Mouse (Mus musculus): ENCODE data around the gene Brms1l. TPM values are rescaled to one million over a fixed set of nuclear protein-coding genes. Genes with fewer than 3 reads are reported as not detected.

Brms1l gene
- polyA plus RNA-seq, 1 experiment: 28.6 TPM

DNA sequence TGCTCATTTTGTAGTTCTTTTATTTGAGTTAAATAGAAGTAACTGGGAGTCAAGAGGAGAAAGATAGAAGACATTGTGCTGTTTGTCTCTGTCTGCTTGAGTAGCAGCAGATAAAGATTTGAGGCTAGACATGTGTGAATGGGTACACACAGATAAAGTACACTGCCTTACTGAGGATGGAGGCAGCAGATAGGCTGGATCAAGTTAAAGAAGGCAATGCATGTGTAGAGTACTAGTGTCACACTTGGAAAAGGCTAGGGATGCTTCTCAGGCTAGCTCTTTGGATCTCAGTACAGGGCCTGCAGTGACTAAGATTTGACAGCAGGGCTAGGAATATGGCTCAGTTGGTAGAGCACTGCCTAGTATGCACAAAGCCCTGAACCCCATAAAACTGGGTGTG is 14.5 kb downstream of the Brms1l start:
- no peak overlapping the region for H3K4me3 ChIP-seq (replicated peaks)
- H3K27me3 ChIP-seq (replicated peaks): no peaks in the 10 kb centered on the region
- TF ChIP-seq FLI1 (IDR thresholded peaks at IDR 0.05; ENCODE audit: low read length) (no peak), GATA1 (IDR thresholded peaks at IDR 0.05; ENCODE audit: borderline replicate concordance, low read length) (no peak)
- peaks cover 71% of the 10 kb centered on the region for H3K36me3 ChIP-seq (replicated peaks; ENCODE audit: low read length)
- peaks cover 5% of the 10 kb centered on the region for H3K9me3 ChIP-seq
- peaks cover 13% of the 10 kb centered on the region for H3K4me1 ChIP-seq

DNA sequence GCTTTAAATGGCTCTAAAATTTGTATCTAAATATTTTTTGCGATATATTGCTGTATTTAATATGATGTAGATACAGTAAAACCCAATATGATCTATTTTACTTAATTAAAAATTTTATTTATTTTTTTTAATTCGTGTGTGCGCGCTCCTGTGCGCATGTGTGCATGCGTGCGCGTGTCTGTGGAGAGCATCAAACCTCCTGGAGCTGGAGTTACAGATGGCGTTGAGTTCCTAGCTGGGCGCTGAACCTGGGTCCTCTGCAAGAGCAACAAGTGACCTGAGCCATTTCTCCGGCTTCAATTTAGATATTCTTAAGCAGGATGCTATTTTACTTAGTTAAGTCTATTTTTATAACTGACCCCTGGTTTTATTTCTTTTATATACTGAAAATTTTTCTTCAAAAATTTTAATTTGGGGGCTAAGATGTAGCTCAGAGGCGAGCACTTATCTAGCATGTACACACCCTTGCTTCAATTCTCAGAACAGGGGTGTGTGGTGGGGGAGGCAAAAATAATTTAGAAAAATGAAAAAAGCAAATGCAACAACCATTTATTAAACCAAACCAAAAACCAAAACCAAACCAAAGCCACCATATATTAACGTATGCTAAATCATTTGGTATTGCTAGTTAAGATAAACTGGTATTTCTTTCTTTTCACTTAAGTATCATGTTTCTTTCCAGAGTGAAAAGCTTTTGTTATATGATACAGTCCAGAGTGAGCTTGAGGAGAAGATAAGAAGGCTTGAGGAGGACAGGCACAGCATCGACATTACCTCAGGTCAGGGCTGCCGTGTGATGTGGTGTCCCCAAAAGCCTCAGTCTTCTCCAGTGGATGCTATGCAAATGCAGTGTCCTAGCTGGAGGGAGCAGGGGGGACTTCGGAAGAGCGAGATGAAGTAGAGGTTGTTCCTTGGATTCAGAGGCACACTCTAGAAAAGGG is 23.6 kb downstream of the Brms1l start:
- Histone ChIP-seq H3K9me3 (peaks cover 12% of the 10 kb centered on the region), H3K27me3 (replicated peaks) (no peaks in the 10 kb centered on the region), H3K4me1 (peaks cover 13% of the 10 kb centered on the region), H3K4me3 (replicated peaks) (peak overlapping the region; percentile 35), H3K36me3 (replicated peaks; ENCODE audit: low read length) (peaks cover 67% of the 10 kb centered on the region)
- TF ChIP-seq FLI1 (IDR thresholded peaks at IDR 0.05; ENCODE audit: low read length) (no peak), GATA1 (IDR thresholded peaks at IDR 0.05; ENCODE audit: borderline replicate concordance, low read length) (no peak)

DNA sequence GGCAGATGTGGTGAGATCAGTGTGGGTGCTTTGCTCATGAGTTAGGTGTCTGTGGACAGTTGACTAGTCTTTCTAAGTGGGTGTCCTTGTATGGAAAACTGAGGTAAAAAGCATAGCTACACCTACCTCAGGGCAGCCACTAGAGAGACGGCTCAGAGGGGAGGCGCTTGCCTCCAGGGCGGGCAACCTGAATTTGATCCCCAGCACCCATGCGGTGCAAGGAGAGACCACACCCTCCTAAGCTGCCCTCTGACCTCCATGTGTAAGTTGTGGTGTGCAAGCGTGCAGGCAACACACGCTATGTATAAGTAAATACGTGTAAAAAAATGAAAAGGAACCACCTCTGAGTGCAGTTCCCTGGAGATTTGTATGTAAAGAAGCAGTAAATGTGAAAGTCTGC is 24.5 kb downstream of the Brms1l start:
- peaks cover 13% of the 10 kb centered on the region for H3K4me1 ChIP-seq
- TF ChIP-seq FLI1 (IDR thresholded peaks at IDR 0.05; ENCODE audit: low read length): no peak
- no peak for TF ChIP-seq GATA1 (IDR thresholded peaks at IDR 0.05; ENCODE audit: borderline replicate concordance, low read length)

DNA sequence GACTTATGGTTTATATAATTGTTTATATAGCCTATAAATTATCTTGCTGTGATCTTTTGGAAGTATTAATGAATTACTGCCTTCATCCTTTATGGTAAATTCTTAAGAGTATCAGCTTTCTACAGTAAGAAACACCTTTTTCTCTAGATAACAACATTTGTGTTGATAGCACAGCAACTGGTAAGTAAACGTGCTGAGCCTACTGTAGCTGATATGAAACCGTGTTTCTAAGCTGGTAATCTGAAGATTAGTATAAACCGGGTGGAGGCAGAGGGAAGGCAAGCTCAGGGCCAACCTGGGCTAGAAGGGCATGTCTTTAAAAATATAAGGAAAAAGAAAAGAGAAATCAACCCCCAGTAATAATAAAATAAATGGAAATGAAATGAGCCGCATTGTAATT is 31.6 kb downstream of the Brms1l start:
- H3K36me3 ChIP-seq (replicated peaks; ENCODE audit: low read length): peaks cover 69% of the 10 kb centered on the region
- H3K4me1 ChIP-seq: peaks cover 5% of the 10 kb centered on the region
- no peaks in the 10 kb centered on the region; the same call in 1 of the 2 replicates for H3K9me3 ChIP-seq
- no peaks in the 10 kb centered on the region for H3K27me3 ChIP-seq (replicated peaks)
- no peak overlapping the region for H3K4me3 ChIP-seq (replicated peaks)
- TF ChIP-seq FLI1 (IDR thresholded peaks at IDR 0.05; ENCODE audit: low read length) (no peak), GATA1 (IDR thresholded peaks at IDR 0.05; ENCODE audit: borderline replicate concordance, low read length) (no peak)

More for the DNA sequence above, 24.5 kb downstream of the Brms1l start:
- no peak overlapping the region for H3K4me3 ChIP-seq (replicated peaks)
- H3K27me3 ChIP-seq (replicated peaks): no peaks in the 10 kb centered on the region
- peaks cover 12% of the 10 kb centered on the region for H3K9me3 ChIP-seq
- peaks cover 65% of the 10 kb centered on the region for H3K36me3 ChIP-seq (replicated peaks; ENCODE audit: low read length)

DNA sequence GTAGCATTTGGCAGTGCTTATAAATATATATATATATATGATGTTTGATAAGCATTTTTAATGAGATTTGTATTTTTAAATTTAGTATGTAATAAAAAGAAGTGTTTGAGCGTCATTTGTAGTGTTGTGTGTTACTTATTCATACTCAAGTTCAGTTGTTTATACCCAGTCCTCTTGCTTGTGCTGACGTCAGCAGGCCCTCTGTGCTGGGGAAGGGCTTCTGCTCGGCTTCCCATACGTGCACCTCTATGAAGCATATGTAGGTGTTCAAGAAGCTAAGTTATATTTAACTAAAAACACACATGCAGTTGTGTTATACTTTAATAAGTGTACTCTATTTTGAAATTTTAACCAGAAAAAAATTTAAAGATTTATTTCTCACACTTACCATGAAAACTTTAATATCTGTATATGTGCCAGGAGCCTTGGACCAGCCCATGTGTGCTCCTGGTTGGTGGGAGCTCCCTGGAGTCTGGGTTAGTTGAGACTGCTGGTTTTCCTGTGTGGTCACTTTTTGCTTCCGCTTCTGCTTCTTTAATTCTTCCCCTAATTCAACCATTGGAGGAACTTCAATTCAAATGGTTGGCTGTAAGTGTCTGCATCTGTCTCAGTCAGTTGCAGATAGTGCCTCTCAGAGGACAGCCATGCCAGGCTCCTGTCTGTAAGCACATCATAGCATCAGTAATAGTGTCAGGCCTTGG is 33.6 kb downstream of the Brms1l start:
- Histone ChIP-seq H3K9me3 (peaks cover 6% of the 10 kb centered on the region), H3K4me3 (replicated peaks) (no peak overlapping the region), H3K36me3 (replicated peaks; ENCODE audit: low read length) (peaks cover 59% of the 10 kb centered on the region), H3K27me3 (replicated peaks) (no peaks in the 10 kb centered on the region), H3K4me1 (peaks cover 5% of the 10 kb centered on the region)
- TF ChIP-seq GATA1 (IDR thresholded peaks at IDR 0.05; ENCODE audit: borderline replicate concordance, low read length): no peak
- TF ChIP-seq FLI1 (IDR thresholded peaks at IDR 0.05; ENCODE audit: low read length): no peak

DNA sequence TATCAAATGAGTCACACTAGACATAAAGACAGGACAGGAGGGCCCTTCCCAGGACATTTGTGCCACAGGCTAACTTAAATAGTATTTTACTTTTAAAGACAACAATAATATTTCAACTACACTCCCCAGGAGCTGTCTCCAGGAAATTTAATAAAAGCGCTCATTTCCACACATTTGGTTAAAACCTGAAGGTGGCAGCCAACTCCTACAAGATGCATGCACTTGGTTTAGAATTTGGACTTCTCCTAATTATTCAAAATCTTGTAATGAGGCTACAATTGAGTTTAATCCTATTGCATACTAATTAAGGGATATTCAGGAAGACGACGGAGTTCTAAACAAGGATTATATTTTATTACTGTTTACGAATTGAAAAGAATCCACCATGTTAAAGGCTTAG is 49.3 kb downstream of the Brms1l start:
- no peaks in the 10 kb centered on the region for H3K4me1 ChIP-seq
- no peaks in the 10 kb centered on the region for H3K36me3 ChIP-seq (replicated peaks; ENCODE audit: low read length)
- TF ChIP-seq GATA1 (IDR thresholded peaks at IDR 0.05; ENCODE audit: borderline replicate concordance, low read length): no peak
- no peak for TF ChIP-seq FLI1 (IDR thresholded peaks at IDR 0.05; ENCODE audit: low read length)
- H3K27me3 ChIP-seq (replicated peaks): no peaks in the 10 kb centered on the region
- H3K9me3 ChIP-seq: no peaks in the 10 kb centered on the region
- H3K4me3 ChIP-seq (replicated peaks): no peak overlapping the region

DNA sequence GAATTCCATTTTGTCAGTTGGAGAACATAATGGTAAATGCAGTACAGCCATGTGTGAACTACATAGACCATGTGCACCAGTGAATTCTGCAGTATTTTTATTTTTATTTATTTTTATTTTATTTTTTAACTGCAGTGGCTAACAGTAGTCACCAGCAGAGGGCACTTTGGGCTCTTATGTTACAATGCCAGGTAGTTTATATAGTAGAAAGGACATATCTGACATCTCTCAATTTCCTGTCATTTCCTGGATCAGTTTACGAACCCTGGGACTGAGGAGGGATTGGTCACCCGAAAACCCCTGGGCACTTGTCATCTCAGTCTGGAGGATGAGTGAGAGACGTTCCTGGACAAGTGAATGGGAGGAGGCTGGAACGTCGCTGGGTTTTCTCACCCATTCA is 52.4 kb downstream of the Brms1l start:
- H3K27me3 ChIP-seq (replicated peaks): no peaks in the 10 kb centered on the region
- H3K4me1 ChIP-seq: no peaks in the 10 kb centered on the region
- TF ChIP-seq FLI1 (IDR thresholded peaks at IDR 0.05; ENCODE audit: low read length) (no peak), GATA1 (IDR thresholded peaks at IDR 0.05; ENCODE audit: borderline replicate concordance, low read length) (no peak)
- no peak overlapping the region for H3K4me3 ChIP-seq (replicated peaks)
- no peaks in the 10 kb centered on the region for H3K9me3 ChIP-seq
- no peaks in the 10 kb centered on the region for H3K36me3 ChIP-seq (replicated peaks; ENCODE audit: low read length)

DNA sequence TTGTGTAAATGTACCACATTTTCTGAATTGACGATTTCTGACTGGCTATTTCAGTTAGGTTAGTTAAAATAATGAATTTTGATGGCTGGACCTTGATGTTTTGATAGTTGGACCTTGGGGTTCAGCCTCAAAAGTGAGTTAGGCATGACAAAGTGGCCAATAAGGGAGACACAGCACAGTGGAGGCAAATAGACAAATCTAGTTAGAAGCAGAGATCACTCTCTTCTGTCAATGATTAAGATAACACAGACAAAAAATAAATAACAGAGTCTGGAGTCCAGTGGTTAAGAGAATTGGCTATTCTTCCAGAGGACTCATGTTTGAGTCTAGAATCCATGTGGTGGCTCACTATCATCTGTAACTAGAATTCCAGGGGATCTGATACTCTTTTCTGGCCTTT is 68.7 kb downstream of the Brms1l start:
- Histone ChIP-seq H3K4me3 (replicated peaks) (no peak overlapping the region), H3K9me3 (no peaks in the 10 kb centered on the region), H3K4me1 (no peaks in the 10 kb centered on the region), H3K27me3 (replicated peaks) (no peaks in the 10 kb centered on the region), H3K36me3 (replicated peaks; ENCODE audit: low read length) (no peaks in the 10 kb centered on the region)
- TF ChIP-seq FLI1 (IDR thresholded peaks at IDR 0.05; ENCODE audit: low read length) (no peak), GATA1 (IDR thresholded peaks at IDR 0.05; ENCODE audit: borderline replicate concordance, low read length) (no peak)

DNA sequence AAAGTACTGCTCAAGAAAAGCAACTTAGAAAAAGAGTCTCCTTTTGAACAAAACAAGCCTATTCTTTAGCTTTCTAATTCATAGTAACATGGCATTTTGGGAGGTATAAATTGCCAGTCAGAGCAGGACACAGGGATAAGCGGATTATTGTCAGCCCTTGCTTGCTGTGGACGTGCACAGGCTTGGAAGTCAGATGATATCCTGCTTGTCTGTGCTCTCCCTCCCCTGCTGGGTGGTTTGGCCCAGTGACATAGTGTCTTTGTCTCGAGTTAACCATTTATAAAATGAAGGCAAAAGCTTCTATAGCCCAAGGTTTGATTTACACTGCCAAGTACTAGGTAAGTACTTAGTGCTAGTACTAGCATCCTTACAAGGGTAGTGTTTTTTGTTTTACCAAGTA is 76.0 kb downstream of the Brms1l start:
- Histone ChIP-seq H3K4me1 (no peaks in the 10 kb centered on the region), H3K4me3 (replicated peaks) (no peak overlapping the region), H3K9me3 (0 out of 2 replicates have a peak, but pooled peaks cover 2% of the 10 kb centered on the region), H3K27me3 (replicated peaks) (no peaks in the 10 kb centered on the region), H3K36me3 (replicated peaks; ENCODE audit: low read length) (no peaks in the 10 kb centered on the region)
- TF ChIP-seq GATA1 (IDR thresholded peaks at IDR 0.05; ENCODE audit: borderline replicate concordance, low read length) (no peak), FLI1 (IDR thresholded peaks at IDR 0.05; ENCODE audit: low read length) (no peak)

DNA sequence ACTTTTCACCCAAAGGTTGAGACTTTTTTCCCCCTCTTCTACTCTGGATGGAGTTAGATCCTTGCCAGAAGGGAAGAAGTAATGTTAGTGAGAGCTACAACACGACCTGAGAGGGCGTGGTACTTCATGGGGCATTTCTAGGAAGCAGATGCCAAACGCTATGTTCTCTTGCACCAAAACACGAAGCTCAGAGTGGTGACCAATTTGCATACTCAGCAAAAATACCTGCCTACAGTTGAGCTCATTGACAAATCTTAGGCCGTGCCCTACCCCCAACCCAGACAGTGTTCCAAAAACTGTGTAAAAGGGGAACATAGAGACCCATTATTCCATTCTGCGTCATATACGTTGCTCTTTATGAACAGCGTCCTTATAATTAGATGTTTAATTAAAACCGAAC is 77.1 kb downstream of the Brms1l start:
- Histone ChIP-seq H3K9me3 (0 out of 2 replicates have a peak, but pooled peaks cover 3% of the 10 kb centered on the region), H3K36me3 (replicated peaks; ENCODE audit: low read length) (no peaks in the 10 kb centered on the region), H3K27me3 (replicated peaks) (no peaks in the 10 kb centered on the region), H3K4me1 (no peaks in the 10 kb centered on the region), H3K4me3 (replicated peaks) (no peak overlapping the region)
- TF ChIP-seq FLI1 (IDR thresholded peaks at IDR 0.05; ENCODE audit: low read length): no peak
- no peak for TF ChIP-seq GATA1 (IDR thresholded peaks at IDR 0.05; ENCODE audit: borderline replicate concordance, low read length)

Data from megakaryocyte, embryonic 14.5 days (primary cell).